Mouse (Mus musculus) adrenal gland, adult 2 months (tissue): ENCODE measurements around the gene Unc13d. TPM values are rescaled to one million over a fixed set of nuclear protein-coding genes. Genes with fewer than 3 reads are reported as not detected.

Source experiments
- DNase-seq: peaks from one replicate; pipeline ENCODE4 v3.0.0; 2021
- polyA plus RNA-seq: library from polyadenylated mRNA; depleted of rRNA; stranded (reverse); fragments of >200 nt; gene quantifications from 2 replicates; pipeline ENCODE4 v1.2.3, GENCODE M21; 2012
- total RNA-seq, 2 experiments: library from RNA; stranded (reverse); gene quantifications; 2 replicates each; pipeline ENCODE4 v1.2.3; 2021

Gene Unc13d
- total and polyA plus RNA-seq, 3 experiments, result 0.83 to 2.3 (median 1.0) TPM

DNA sequence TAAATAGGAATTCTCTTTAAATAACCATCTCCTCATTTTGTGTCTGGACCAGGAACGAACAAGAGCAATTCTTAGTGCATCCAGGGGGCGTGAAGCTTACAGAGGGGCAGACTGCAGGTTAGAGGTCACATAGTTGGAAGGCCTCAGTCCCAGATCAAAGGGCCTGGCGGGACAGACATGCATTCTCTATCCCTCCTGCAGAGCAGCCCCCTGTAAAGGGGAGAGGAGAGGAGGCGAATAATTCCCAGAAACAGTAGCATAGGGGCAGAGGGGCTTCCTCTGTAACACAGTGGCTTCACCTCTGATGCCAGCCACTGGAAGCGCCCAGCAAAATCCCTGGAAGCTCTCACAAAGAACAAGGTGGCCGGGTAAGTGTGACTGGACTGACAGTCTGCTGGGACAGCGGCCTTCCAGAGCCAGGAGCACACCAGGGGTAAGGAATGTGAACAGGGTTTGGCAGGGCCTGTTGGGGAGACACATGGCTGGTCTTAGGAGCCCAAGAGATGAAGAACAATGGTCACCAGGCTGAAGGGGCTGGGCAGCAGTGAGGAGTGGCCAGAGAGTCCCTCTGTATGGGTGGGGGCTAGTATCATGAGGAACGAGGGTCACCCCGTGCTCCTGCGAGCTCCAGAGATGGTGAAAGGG is 1.0 kb upstream of the Unc13d start:
- DNase-seq, result no peak

DNA sequence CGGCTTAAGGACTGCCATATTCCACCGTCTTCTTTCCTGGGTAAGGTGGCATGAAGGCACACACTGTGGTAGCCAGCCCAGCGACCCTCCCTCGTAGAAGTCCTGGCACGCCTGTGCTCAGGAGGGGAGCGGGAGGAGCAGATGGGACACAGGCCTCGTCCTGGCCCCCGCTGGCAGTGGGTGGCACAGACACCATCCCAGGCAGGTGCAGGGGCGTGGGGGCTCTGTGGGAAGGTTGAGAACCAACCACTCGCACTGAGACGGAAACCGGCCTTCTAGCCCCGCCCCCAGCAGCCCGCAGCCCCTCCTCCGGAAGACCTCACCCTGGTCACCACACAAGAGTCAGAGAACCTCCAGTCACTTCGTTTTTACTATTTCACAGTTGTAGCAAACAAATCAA is 460 bp upstream of the Unc13d start:
- DNase-seq, result peak; percentile 37

DNA sequence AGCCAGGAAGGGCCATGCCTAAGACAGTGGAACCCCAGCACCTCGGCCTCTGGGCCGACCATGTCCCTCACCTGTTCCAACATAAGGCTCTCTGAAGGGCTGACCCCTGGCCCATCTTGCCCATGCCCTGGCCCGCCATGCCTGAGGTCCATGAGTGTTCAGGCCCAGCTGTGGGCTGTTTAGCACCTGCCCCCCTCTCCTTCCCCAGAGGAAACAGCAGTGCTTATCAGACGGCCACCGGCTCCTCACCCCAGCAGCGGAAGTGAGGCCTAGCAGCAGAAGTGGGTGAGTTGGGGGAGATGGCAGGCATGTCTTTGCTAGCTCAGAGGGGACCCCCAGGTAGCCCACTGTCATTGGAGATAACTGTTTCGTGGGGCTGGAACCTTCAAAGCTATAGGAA is 925 bp downstream of the Unc13d start:
- DNase-seq, result no peak

- DNase-seq, result no peak
Measured at GRCm38 (mm10) chr11:116076266-116076540, 1.6 kb downstream of the Unc13d start.

GRCm38 (mm10) chr11:116075539-116076265 is 2.1 kb downstream of the Unc13d start:
- peak; percentile 53 for DNase-seq

GRCm38 (mm10) chr11:116074436-116074991 is 3.2 kb downstream of the Unc13d start:
- no peak for DNase-seq

DNA sequence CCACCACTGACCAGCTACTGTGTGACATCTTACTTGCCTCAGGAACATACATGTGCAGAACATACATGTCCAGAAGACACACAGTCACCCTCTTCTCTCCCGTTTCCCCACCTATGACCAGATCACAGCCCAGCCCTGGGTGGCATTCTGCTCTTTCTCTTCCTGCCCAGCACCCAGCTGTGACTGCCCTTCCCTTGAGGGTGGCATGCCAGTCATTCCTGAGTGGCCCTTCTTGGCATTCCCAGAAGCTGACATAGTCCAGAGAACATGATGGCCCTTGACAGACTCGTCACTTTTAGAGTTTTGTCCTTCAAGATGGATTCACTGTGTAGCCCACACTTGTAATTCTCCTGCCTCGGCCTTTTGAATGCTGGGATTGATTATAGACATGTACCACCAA is 5.2 kb downstream of the Unc13d start:
- no peak for DNase-seq

GRCm38 (mm10) chr11:116071510-116071909 is 6.3 kb downstream of the Unc13d start:
- DNase-seq, result no peak

DNA sequence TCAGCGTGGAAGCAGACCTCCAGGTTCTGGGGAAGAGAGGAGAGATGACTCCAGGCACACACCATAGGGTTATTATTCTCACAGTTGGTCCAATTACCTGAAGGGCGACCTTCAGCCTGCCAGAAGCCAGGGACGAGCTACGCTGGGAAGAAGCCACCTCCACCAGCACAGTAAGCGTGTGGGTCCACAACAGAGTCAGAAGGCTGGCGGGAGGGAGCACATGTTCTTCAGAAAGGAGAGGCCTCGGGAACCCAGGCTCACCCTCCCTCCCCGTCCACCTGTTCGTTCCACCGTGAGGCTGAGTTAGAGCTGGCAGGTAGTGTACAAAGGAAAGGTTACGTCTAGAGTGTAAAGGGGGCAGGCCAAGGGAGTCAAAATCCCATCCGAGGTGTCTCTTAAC is 12.4 kb downstream of the Unc13d start:
- no peak for DNase-seq

- DNase-seq, result peak; percentile 44
Measured at GRCm38 (mm10) chr11:116064187-116064867, 13.4 kb downstream of the Unc13d start.

DNA sequence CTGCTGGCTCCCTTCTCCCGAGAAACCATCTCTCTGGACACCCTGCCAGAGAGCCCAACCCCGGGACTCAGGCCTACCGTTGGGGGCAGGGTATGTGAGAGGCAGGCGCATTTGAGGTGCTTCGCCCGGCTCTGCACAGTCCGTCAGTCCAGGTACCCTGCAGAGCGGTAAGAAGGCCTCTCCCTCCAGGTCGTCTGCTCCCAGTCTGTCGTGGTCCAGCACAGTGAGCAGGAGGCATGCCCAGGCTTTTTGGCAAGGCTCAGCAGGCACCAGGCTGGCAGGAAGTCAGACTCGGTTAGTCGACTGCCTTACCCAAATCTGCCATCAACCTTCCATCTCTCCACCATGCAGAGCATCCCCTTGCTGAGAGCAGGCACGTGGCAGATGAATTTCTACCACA is 14.2 kb downstream of the Unc13d start:
- no peak for DNase-seq

GRCm38 (mm10) chr11:116062521-116062920 is 15.2 kb downstream of the Unc13d start:
- no peak for DNase-seq

GRCm38 (mm10) chr11:116061641-116062415 is 15.9 kb downstream of the Unc13d start:
- no peak for DNase-seq

DNA sequence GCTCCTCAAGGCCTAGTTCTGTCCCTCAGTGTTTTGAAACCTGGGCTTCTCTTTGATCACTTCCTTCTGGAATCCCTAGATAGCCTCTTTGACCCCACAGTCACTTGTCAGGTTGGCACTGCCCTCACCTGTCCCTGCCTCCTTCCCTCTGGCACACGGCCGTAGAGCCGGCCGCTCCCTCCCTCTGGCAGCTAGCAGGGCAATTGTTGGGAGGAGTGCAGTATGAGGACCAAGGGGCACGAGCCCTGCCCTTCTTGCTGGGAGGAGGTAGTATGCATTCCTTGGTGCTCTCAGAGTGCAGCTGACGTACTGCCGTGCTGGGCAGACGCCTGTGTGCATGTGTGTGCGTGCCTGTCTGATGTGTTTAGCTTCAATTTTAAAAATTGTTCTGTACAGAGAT is 17.2 kb downstream of the Unc13d start:
- DNase-seq, result no peak

DNA sequence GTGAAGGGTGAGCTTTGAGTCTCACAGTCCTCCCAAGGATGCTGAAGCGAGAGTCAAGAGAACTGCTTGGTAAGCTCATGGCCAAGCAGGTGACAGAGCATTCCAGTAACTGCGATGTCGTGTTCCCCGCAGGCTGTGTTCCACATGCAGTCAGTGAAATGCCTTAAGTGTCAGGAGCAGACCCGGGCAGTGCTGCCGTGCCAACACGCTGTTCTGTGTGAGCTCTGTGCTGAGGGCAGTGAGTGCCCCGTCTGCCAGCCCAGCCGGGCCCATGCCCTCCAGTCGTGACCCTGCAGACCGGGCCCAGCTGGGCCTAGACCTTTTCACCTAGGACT is 18.1 kb downstream of the Unc13d start:
- no peak for DNase-seq

GRCm38 (mm10) chr11:116058868-116059690 is 18.7 kb downstream of the Unc13d start:
- DNase-seq, result no peak

- DNase-seq, result no peak
Measured at GRCm38 (mm10) chr11:116058022-116058614, 19.6 kb downstream of the Unc13d start.

- no peak for DNase-seq
Measured at GRCm38 (mm10) chr11:116057237-116057881, 20.4 kb downstream of the Unc13d start.

DNA sequence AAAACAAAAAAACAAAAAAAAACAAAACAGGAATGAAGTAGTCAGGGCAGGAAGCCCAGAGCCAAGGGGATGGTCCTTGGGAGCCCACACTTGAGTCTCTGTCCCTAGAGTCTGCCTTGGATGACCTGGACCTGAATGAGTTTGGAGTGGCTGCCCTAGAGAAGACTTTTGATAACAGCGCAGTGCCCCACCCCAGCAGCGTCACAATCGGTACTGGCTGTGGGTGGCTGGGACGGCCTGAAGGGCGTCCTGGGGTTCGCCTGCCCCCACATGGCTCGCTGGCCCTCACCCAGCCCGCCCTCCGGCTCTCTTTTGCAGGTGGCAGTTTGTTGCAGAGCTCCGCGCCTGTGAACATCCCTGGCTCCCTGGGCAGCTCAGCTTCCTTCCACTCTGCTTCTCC is 21.9 kb downstream of the Unc13d start:
- DNase-seq, result no peak

- no peak for DNase-seq
Measured at GRCm38 (mm10) chr11:116053510-116054229, 24.1 kb downstream of the Unc13d start.
